Mouse (Mus musculus) limb, embryonic 14.5 days (tissue): ENCODE measurements at regions not wholly inside any gene's neighbourhood (a gene's known extent, or its start where the extent isn't known, plus 50 kb on each side); places are given as distances from the start of the nearest gene placed in this dataset.

ENCODE experiments used
- ATAC-seq: fragments of 200-750 bp; cut with Nextera tagmentation; 2 replicates; pipeline ENCODE4 v1.8.0; 2017; ENCODE audit warnings: low read depth, moderate number of reproducible peaks, moderate TSS enrichment; ENCODE audit not compliant: low FRiP score
- DNase-seq: peaks from one replicate; pipeline ENCODE4 v3.0.0-alpha.2; 2015; ENCODE audit warnings: low spot score
- H3K27ac ChIP-seq: fragments of 300-500 bp; sonication (generic); replicated peaks from 2 replicates; pipeline ENCODE4 v1.5.1; 2014; ENCODE audit warnings: low read depth, mild to moderate bottlenecking, low read length, moderate library complexity, mixed read lengths
- H3K27me3 ChIP-seq: fragments of 300-500 bp; sonication (generic); 2 replicates; pipeline ENCODE4 v1.6.1; 2014; ENCODE audit warnings: low read length, mixed read lengths; ENCODE audit not compliant: control insufficient read depth, insufficient read depth
- H3K36me3 ChIP-seq: fragments of 300-500 bp; sonication (generic); 2 replicates; pipeline ENCODE4 v1.6.1; 2014; ENCODE audit warnings: mild to moderate bottlenecking, low read length, moderate library complexity, mixed read lengths; ENCODE audit not compliant: control insufficient read depth, insufficient read depth
- H3K4me1 ChIP-seq: fragments of 300-500 bp; sonication (generic); 2 replicates; pipeline ENCODE4 v1.6.1; 2014; ENCODE audit warnings: antibody characterized with exemption, low read length, mixed read lengths; ENCODE audit not compliant: control insufficient read depth, insufficient read depth
- H3K4me2 ChIP-seq: fragments of 300-500 bp; sonication (generic); replicated peaks from 2 replicates; pipeline ENCODE4 v1.6.1; 2014; ENCODE audit warnings: low read depth, mild to moderate bottlenecking, low read length, moderate library complexity; ENCODE audit not compliant: severe bottlenecking
- H3K4me3 ChIP-seq: fragments of 300-500 bp; sonication (generic); replicated peaks from 2 replicates; pipeline ENCODE4 v1.5.1; 2014; ENCODE audit warnings: low read length
- H3K9ac ChIP-seq: fragments of 300-500 bp; sonication (generic); 2 replicates; pipeline ENCODE4 v1.6.1; 2014; ENCODE audit warnings: mild to moderate bottlenecking, low read depth, low read length, moderate library complexity; ENCODE audit not compliant: severe bottlenecking
- H3K9me3 ChIP-seq: fragments of 300-500 bp; sonication (generic); 2 replicates; pipeline ENCODE4 v1.6.1; 2016; ENCODE audit warnings: low read length; ENCODE audit not compliant: control insufficient read depth
- POLR2A ChIP-seq: fragments of 200-500 bp; IDR thresholded peaks from 2 replicates; pipeline ENCODE4 v1.8.0; 2012; ENCODE audit warnings: inconsistent platforms, mild to moderate bottlenecking, moderate library complexity, borderline replicate concordance; ENCODE audit not compliant: insufficient read depth, insufficient read length; ENCODE audit errors: extremely low read depth
- WGBS: fragments of 180-500 bp; shearing (Covaris S2); extraction: QIAGEN DNeasy Blood & Tissue Kit; methylation state at CpG from one replicate; pipeline ENCODE4 v1.1.7; 2014; 5-methylcytosine and 5-hydroxymethylcytosine counted together

DNA sequence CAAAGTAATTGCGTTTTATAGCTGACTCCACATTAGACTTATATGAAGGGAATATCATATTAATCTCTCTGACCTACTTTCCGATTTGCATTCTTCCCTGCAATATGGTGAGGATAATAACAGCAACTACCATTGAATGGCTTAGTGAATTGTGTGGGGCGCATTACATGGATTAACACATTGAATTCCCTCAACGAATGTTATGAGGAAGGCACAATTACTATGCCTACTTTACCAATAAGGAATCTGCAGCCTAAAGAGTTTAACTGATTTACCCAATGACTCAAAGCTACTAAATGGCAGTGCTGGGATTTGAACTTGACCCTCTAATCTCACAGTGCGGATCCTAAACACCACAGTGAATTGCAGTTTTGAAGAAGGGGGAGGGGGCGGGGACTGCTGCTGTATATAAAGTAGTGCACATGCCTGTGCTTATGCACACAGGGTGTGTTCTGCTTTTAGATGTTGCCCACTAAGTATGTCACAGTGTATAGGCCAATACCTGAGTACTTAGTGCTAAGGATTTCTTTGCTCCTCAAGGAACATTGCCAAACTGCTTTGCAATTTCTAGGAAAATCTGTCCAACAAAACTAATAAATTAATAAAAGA lies 563.8 kb upstream of the Atp2b1 start:
- Histone ChIP-seq H3K27me3 (no peaks in the 10 kb centered on the region), H3K4me3 (no peak overlapping the region), H3K9me3 (no peaks in the 10 kb centered on the region), H3K4me2 (no peak overlapping the region), H3K27ac (no peak overlapping the region), H3K4me1 (0 out of 2 replicates have a peak, but pooled peaks cover 3% of the 10 kb centered on the region), H3K36me3 (no peaks in the 10 kb centered on the region), H3K9ac (no peak overlapping the region)
- 87% methylated on average over 6 of the region's 6 CpGs for WGBS
- no peak for DNase-seq
- no peak for TF ChIP-seq POLR2A
- no peak for ATAC-seq

- WGBS: 47% methylated on average over 2 of the region's 2 CpGs
- Histone ChIP-seq H3K27me3 (no peaks in the 10 kb centered on the region), H3K4me3 (no peak overlapping the region)
Measured at GRCm38 (mm10) chr10:98352061-98352460, 562.1 kb upstream of the Atp2b1 start.

DNA sequence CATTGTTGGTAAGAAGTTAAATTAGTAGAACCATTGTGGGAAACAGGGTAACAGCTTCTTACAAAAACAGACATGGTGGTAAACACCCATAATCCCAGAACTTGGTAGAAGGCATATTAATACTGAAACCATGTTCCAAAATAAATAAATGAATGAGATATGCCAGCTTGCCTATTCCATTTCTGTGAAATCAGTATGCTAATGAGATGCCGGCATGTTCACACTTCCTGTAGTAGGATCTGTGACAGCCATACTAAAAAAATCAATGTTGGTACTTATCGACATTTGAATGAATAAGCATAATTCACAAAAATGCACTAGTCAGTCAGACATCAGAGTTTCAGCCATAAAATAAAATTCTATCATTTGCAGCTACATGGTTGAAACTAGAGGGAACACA lies 559.7 kb upstream of the Atp2b1 start:
- ATAC-seq (no peak), DNase-seq (no peak)
- 93% methylated on average over 2 of the region's 2 CpGs for WGBS
- no peak overlapping the region for H3K27ac ChIP-seq
- H3K4me3 ChIP-seq: no peak overlapping the region
- H3K36me3 ChIP-seq: no peaks in the 10 kb centered on the region
- H3K4me1 ChIP-seq: 0 out of 2 replicates have a peak, but pooled peaks cover under 1% of the 10 kb centered on the region
- H3K9me3 ChIP-seq: no peaks in the 10 kb centered on the region
- TF ChIP-seq POLR2A: no peak
- no peaks in the 10 kb centered on the region for H3K27me3 ChIP-seq
- no peak overlapping the region for H3K9ac ChIP-seq
- no peak overlapping the region for H3K4me2 ChIP-seq

More at GRCm38 (mm10) chr10:98352061-98352460, 562.1 kb upstream of the Atp2b1 start:
- Histone ChIP-seq H3K9me3 (no peaks in the 10 kb centered on the region), H3K9ac (no peak overlapping the region), H3K4me2 (no peak overlapping the region), H3K4me1 (0 out of 2 replicates have a peak, but pooled peaks cover 3% of the 10 kb centered on the region), H3K27ac (no peak overlapping the region), H3K36me3 (no peaks in the 10 kb centered on the region)
- no peak for DNase-seq
- no peak for TF ChIP-seq POLR2A
- ATAC-seq: no peak

GRCm38 (mm10) chr10:98364604-98365003 lies 549.6 kb upstream of the Atp2b1 start:
- Histone ChIP-seq H3K9me3 (no peaks in the 10 kb centered on the region), H3K9ac (no peak overlapping the region), H3K4me1 (no peaks in the 10 kb centered on the region), H3K4me3 (no peak overlapping the region), H3K4me2 (no peak overlapping the region), H3K27ac (no peak overlapping the region), H3K36me3 (no peaks in the 10 kb centered on the region), H3K27me3 (no peaks in the 10 kb centered on the region)
- WGBS: 56% methylated on average over 2 of the region's 2 CpGs
- ATAC-seq (no peak), DNase-seq (no peak)
- TF ChIP-seq POLR2A: no peak

DNA sequence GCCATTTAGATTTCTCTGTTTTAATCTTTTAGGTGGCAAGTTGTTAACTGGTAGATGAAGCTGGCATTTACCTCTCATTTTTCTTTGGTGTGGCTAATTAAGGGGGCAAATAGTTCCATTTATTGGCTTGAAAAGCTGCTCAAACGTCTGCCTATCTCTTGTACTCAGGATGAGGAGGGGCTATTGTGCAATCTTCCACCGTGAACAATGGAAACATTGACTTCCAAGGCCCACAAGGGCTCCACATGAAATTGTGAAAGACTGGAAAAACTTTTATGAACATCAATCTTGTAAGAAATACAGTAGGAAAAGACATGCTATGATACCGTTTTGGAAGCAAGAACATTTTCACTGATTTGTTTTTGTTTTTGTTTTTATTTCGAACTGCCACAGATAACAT lies 541.6 kb upstream of the Atp2b1 start:
- no peaks in the 10 kb centered on the region for H3K27me3 ChIP-seq
- no peaks in the 10 kb centered on the region for H3K9me3 ChIP-seq
- H3K9ac ChIP-seq: no peak overlapping the region
- TF ChIP-seq POLR2A: no peak
- no peak overlapping the region for H3K27ac ChIP-seq
- ATAC-seq: no peak
- H3K36me3 ChIP-seq: no peaks in the 10 kb centered on the region
- 70% methylated on average over 4 of the region's 4 CpGs for WGBS
- H3K4me2 ChIP-seq: no peak overlapping the region
- no peak overlapping the region for H3K4me3 ChIP-seq
- H3K4me1 ChIP-seq: no peaks in the 10 kb centered on the region
- no peak for DNase-seq

- H3K4me3 ChIP-seq: no peak overlapping the region
- no peak overlapping the region for H3K27ac ChIP-seq
- no peaks in the 10 kb centered on the region for H3K4me1 ChIP-seq
- H3K9me3 ChIP-seq: no peaks in the 10 kb centered on the region
- TF ChIP-seq POLR2A: no peak
- WGBS: 23% methylated on average over 3 of the region's 3 CpGs
- H3K27me3 ChIP-seq: no peaks in the 10 kb centered on the region
- no peaks in the 10 kb centered on the region for H3K36me3 ChIP-seq
- ATAC-seq: no peak
- DNase-seq: peak; percentile 9
- no peak overlapping the region for H3K9ac ChIP-seq
- H3K4me2 ChIP-seq: no peak overlapping the region
Measured at GRCm38 (mm10) chr10:98373314-98373713, 540.9 kb upstream of the Atp2b1 start.
